Mouse (Mus musculus) left cerebral cortex, adult 11 months (tissue): ENCODE data around the gene Dhx35.

Experiments
- DNase-seq: peaks from one replicate; pipeline ENCODE4 v3.0.0; 2022; ENCODE audit warnings: low spot score

The Dhx35 gene

DNA sequence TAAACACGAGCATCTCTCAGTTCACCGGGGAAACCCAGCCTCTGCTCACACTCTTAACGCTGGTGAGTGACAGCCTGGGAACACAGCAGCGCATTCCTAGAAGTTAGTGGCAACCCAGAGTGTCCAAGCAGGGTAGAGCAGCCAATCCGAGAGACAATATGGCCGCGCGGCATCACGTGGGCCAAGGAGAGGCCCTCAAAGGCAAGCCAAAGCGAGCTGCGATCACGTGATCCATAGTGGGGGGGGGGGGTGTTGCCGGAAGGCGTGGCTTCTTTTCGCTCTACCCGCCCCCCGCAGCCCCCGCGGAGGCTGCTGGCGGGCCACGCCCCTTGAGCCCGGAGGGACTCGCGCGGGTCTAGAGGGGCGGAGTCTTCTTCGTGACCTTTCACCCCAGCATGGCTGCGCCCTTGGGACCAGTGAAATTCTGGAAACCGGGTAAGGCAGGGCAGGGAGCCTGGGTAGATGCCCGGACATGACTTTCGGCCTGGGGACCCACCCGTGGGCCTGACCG lies at the start of gene Dhx35:
Dhx35 (plus strand) TSS at position 314 of the 511 bp plus-strand sequence.
- peak; percentile 93 for DNase-seq

DNA sequence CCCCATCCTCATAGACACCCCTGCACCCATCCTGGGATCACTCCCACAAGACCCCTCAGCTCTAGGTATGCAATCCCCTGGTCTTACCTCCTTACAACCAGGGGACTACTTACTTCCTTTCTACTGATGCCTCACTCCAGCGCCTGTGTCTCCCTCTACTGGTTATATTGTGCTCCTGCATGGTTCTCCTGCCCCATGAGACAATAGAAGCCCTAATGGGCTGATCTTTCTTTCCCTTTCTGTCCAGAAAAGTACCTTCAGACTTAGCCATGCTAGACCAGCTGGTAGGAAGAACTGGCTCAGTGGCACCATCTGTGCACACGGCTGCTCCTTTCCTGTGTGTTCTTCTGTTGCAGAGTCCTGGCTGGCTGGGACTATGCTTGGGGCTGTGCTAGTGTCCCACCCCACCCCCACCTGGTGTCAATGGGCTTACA lies 49.5 kb upstream of the Dhx35 start:
- DNase-seq, result peak; percentile 61

DNA sequence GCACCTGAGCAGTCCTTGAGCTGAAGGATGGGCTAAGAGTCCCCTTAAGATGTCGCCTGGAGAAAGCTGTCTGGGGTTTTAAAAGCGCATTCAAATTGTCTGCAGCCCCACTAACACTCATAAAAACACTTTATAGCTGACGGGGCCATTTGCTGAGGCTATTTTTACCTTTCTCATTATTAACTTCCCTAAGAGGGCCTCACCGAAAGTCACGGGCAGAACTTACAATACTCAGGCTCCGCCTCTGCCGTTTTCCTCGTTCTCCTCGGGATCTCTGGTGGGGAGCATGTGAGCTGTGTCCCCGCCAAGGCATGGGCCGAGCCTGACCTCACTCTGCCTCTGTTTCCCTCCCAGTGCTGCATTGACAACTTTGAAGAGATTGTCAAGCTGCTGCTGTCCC lies 48.4 kb upstream of the Dhx35 start:
- DNase-seq, result no peak

DNA sequence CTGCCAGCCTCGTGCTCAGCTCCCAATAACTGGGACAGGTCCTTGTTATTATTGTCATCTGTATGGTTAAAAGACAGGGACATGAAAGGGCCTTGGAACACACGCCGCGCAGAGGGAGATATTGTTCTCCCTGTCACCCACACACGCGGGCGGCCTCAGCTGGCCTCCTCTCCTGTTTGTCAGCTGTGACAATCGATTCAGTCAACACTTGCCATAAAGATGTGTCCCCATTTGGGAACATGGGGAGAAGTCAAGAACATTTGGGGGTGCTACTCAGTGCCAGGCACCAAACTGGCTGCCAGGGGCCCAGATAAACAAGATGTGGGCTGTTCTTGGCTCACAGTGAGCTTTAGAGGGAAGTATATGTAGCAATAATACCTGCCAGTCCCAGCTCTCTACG lies 45.2 kb upstream of the Dhx35 start:
- DNase-seq, result no peak

DNA sequence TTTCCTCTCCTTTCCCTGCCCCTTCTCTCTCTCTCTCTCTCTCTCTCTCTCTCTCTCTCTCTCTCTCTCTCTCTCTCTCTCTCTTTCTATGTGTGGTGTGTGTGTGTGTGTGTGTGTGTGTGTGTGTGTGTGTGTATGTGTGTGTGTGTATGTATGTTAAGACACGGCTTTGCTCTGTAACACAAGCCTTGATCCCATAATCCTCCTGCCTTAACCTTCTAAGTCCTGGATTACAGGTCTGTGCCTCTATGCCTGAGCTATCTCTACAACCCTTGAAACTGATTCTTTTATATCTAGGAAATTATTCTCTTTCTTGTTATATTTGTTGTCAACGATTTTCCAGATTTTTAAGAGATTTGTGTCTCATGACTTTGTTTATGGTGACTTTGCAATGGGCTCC lies 34.4 kb upstream of the Dhx35 start:
- no peak for DNase-seq

- no peak for DNase-seq
These were observed 32.3 kb upstream of the Dhx35 start for GRCm38 (mm10) chr2:158762339-158762738.

- peak; percentile 92 for DNase-seq
These were observed 26.8 kb upstream of the Dhx35 start, which contains the start of gene Fam83d for GRCm38 (mm10) chr2:158767742-158768339. Gene Fam83d, plus strand, starts transcription at chr2:158768093.

DNA sequence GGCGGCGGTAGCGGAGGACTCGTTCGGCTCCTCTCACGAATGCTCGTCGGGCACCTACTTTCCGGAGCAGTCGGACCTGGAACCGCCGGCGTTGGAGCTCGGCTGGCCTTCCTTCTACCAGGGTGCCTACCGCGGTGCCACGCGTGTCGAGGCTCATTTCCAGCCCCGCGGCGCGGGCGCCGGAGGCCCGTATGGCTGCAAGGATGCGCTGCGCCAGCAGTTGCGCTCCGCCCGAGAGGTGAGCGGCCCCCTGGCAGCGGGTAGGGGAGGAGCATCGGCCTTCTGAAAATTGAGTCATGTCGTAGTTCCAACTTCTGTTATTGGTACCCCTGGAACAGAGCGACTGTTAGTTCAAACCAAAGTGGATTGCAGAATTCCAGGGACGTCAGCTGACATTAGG lies 26.3 kb upstream of the Dhx35 start:
- DNase-seq, result no peak

GRCm38 (mm10) chr2:158768771-158769170 lies 25.8 kb upstream of the Dhx35 start:
- no peak for DNase-seq

GRCm38 (mm10) chr2:158770126-158770757 lies 24.4 kb upstream of the Dhx35 start:
- DNase-seq, result no peak

GRCm38 (mm10) chr2:158771066-158771763 lies 23.4 kb upstream of the Dhx35 start:
- no peak for DNase-seq

GRCm38 (mm10) chr2:158772808-158773207 lies 21.8 kb upstream of the Dhx35 start:
- no peak for DNase-seq

DNA sequence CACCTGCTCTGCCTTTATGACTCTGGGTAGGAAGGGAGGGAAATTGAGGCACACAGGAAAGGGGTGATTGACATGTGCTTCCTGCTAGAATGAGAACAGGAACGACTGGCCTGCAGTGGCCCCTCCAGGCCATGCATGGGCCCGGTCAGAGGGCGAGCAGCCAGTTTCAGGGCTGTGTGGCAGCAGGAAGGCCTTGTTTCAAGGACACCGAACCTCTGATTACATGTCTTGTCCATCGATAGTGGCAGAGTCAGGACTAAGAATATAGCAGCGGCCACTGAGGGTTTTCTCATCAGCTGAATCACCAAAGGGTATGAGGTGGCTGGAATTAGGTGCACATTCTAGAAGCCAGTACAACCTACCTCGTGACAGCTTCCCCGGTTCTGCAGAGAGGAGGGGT lies 19.7 kb upstream of the Dhx35 start:
- no peak for DNase-seq

- DNase-seq, result no peak
These were observed 17.9 kb upstream of the Dhx35 start for GRCm38 (mm10) chr2:158776716-158777115.

- DNase-seq, result no peak
These were observed 17.1 kb upstream of the Dhx35 start for GRCm38 (mm10) chr2:158777490-158777889.

- DNase-seq, result no peak
These were observed 16.3 kb upstream of the Dhx35 start for GRCm38 (mm10) chr2:158778349-158778748.

DNA sequence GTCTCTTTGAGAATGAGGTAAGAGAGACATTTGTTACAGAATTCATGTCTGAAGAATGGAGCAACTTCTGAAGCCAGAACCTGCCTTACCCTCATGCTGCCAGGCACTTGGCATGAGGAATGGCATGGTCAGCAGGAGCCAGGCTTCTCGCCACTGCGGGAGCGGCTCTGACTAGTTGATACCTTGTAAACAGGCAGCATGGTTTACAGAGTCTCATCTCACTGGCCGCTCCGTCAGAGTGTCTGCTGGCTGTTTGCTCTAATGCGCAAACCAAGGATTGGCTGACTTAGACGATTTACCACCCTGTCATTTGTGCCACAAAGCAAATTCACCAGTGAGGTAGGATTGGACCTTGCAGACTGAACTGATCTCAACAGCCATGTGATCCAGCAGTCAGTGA lies 13.5 kb upstream of the Dhx35 start:
- DNase-seq, result no peak

DNA sequence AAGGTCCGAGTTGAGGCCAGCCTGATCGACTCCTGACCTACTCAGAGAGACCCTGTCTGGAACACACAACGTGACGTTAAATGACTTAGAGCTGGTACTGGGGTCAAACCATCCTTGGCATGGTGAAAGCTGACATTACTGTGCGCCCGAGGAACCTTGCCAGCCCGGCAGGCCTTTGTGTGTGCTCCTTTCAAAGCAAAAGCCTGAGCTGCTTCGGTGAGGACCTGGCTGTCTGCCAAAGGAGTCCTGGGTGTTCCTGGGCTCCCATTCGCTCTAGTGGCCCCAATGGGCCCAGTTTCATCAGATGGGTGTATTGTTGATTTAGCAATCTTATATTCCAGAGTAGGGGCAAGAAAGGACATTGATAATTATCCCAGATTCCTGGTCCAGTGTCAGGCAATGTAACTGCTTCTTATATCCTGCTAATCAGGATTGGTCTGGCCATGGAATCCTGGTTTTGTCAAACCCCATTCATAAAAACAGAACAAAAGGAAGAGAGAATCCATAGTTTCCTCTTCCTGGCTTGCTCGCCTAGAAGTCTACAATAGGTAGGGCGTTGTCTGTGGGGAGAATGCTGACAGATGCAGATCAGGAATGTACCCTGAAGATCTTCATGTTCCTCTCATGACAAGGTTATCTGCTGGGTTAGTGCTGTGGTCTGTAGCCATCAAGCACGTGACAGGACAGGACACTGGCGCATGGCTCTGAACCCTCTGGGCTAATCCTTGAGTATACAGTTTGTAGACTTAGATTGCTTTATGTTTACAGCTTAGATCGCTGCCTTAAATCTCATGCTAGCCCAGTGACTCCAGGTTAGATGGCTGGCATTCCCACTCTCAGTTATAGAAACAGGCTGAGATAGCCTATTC lies 7.4 kb upstream of the Dhx35 start:
- no peak for DNase-seq

GRCm38 (mm10) chr2:158795043-158795442 lies 436 bp downstream of the Dhx35 start:
- no peak for DNase-seq

DNA sequence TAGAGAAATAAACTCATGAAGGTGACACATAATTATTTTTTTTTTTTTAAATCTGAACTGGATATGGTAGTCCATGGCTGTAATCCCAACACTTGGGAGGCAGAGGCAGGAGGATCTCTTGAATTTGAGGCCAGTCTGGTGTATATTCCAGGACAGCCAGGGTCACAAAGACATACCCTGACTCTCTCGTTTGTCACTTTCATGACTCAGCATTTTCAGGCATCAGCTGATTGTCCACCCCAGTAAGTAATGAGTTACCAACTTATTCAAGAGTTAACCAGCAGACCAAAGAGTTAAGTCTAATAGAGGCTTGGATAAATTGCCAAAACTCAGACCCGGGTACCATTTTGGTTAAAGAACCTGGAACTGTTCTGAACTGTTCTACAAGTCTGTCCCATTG lies 1.3 kb downstream of the Dhx35 start:
- no peak for DNase-seq

GRCm38 (mm10) chr2:158799328-158799727 lies 4.7 kb downstream of the Dhx35 start:
- DNase-seq, result no peak

- no peak for DNase-seq
These were observed 6.2 kb downstream of the Dhx35 start for GRCm38 (mm10) chr2:158800788-158801187.
